Mouse (Mus musculus) heart, embryonic 12.5 days (tissue): Measurements from ENCODE around the gene Foxl2. TPM values are rescaled to one million over a fixed set of nuclear protein-coding genes. Genes with fewer than 3 reads are reported as not detected.

Experiments used
- ATAC-seq: fragments of 200-750 bp; cut with Nextera tagmentation; 2 replicates; pipeline ENCODE4 v1.8.0; 2017; ENCODE audit warnings: moderate TSS enrichment, moderate library complexity; ENCODE audit not compliant: insufficient number of reproducible peaks, low FRiP score
- H3K27ac ChIP-seq: fragments of 300-500 bp; sonication (generic); 2 replicates; pipeline ENCODE4 v1.5.1; 2016; ENCODE audit warnings: mild to moderate bottlenecking, moderate library complexity; ENCODE audit not compliant: poor library complexity, severe bottlenecking
- H3K27me3 ChIP-seq: fragments of 300-500 bp; sonication (generic); replicated peaks from 2 replicates; pipeline ENCODE4 v1.6.1; 2016; ENCODE audit warnings: mild to moderate bottlenecking, moderate library complexity
- H3K36me3 ChIP-seq: fragments of 300-500 bp; sonication (generic); 2 replicates; pipeline ENCODE4 v1.6.1; 2016; ENCODE audit warnings: mild to moderate bottlenecking, moderate library complexity
- H3K4me1 ChIP-seq: fragments of 300-500 bp; sonication (generic); replicated peaks from 2 replicates; pipeline ENCODE4 v1.6.1; 2016; ENCODE audit warnings: mild to moderate bottlenecking
- H3K4me2 ChIP-seq: fragments of 300-500 bp; sonication (generic); 2 replicates; pipeline ENCODE4 v1.6.1; 2016; ENCODE audit warnings: mild to moderate bottlenecking, moderate library complexity
- H3K4me3 ChIP-seq: fragments of 300-500 bp; sonication (generic); 2 replicates; pipeline ENCODE4 v1.5.1; 2016; ENCODE audit warnings: mild to moderate bottlenecking
- H3K9ac ChIP-seq: fragments of 300-500 bp; sonication (generic); 2 replicates; pipeline ENCODE4 v1.6.1; 2016; ENCODE audit warnings: mild to moderate bottlenecking, moderate library complexity
- H3K9me3 ChIP-seq: fragments of 300-500 bp; sonication (generic); replicated peaks from 2 replicates; pipeline ENCODE4 v1.6.1; 2016; ENCODE audit warnings: mild to moderate bottlenecking, moderate library complexity
- WGBS: fragments of 180-500 bp; shearing (Covaris S2); methylation state at CpG from one replicate; pipeline ENCODE4 v1.1.7; 2016; 5-methylcytosine and 5-hydroxymethylcytosine counted together
- polyA plus RNA-seq: library from polyadenylated mRNA; unstranded; fragments of >200 nt; fragmentation: Nextera tagmentation; extraction: Ambion mirVana; gene quantifications from 2 replicates; pipeline ENCODE4 v1.2.1, GENCODE M21; 2016

Foxl2 gene
- polyA plus RNA-seq, 1 experiment from 2014 or later: not detected

DNA sequence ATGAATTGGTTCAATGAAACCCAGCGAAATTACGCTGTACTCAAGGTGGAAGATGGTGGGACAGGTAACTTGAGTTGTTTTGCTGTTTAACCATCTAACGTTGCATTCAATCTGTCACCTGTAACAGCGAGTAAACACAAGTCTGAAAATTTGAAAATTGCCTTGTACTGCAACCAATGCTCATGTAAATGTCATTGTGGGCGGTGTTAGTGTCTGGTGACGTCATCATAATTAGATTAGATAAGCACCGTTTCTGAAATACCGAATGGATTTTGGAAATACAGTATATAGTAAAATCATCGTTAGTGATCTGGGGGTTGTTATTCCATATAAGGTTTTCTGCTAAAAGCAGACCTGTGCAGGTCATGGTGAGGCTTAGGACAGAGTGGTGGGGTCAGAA, 32.0 kb downstream of the Foxl2 start:
- Histone ChIP-seq H3K27ac (no peak overlapping the region), H3K36me3 (no peaks in the 10 kb centered on the region), H3K27me3 (peaks cover 14% of the 10 kb centered on the region), H3K9me3 (no peaks in the 10 kb centered on the region), H3K4me2 (peak overlapping the region; percentile 88), H3K4me1 (peaks cover 8% of the 10 kb centered on the region; the same call in 1 of the 2 replicates), H3K9ac (peak overlapping the region; percentile 86; the same call in 1 of the 2 replicates), H3K4me3 (peak overlapping the region; percentile 84)
- 43% methylated on average over 9 of the region's 9 CpGs for WGBS
- ATAC-seq: no peak

DNA sequence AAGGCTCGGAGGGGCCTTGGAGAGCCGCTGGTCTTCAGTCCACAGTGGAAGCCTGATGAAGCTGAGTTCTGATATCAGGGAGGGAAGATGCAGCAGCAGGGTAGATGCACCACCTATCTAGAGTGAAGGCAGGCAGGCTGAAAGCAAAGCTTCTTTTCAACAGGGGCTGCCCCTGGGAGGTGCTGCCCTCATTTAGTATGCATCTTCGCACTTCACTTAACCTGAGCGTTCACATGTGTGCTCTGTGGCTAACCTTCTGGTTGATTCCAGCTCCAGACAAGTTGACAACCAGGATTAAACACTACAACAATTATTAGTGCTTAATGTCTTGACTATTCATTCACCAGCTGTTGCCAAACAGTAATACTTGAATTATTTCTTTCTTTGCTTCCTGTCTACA, 39.0 kb downstream of the Foxl2 start:
- H3K4me2 ChIP-seq: no peak overlapping the region
- 92% methylated on average over 4 of the region's 4 CpGs for WGBS
- no peak overlapping the region for H3K4me3 ChIP-seq
- H3K27me3 ChIP-seq: no peaks in the 10 kb centered on the region
- no peaks in the 10 kb centered on the region for H3K4me1 ChIP-seq
- H3K27ac ChIP-seq: no peak overlapping the region
- H3K9me3 ChIP-seq: no peaks in the 10 kb centered on the region
- H3K9ac ChIP-seq: no peak overlapping the region
- no peak for ATAC-seq
- H3K36me3 ChIP-seq: peaks cover 24% of the 10 kb centered on the region

DNA sequence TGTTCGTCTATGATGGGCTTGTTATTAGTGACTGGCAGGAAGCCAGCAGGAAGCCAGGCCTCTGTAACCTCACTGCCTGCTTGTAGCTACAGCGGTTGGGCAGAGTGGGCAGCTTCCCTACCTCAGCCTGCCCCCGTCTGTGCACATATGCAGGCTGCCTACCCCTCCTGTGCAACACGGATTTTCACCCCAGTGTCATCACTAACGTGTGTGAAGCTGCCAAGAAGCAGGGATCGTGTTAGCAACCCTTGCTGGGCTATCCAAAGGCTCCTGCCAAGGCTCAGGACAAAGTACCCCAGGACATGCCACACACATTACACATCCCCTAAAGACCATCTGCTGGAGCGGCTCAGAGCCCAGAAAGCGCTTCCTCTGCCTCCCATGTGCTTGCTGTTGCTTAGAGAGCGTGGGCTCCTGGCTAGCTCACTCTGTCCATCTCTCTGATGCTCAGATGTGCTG, 44.8 kb downstream of the Foxl2 start:
- 69% methylated on average over 9 of the region's 9 CpGs for WGBS
- Histone ChIP-seq H3K4me3 (no peak overlapping the region), H3K4me2 (no peak overlapping the region), H3K4me1 (peaks cover 5% of the 10 kb centered on the region; the same call in 1 of the 2 replicates), H3K9ac (no peak overlapping the region), H3K9me3 (no peaks in the 10 kb centered on the region), H3K27me3 (no peaks in the 10 kb centered on the region), H3K36me3 (peaks cover 35% of the 10 kb centered on the region), H3K27ac (no peak overlapping the region)
- ATAC-seq: no peak

DNA sequence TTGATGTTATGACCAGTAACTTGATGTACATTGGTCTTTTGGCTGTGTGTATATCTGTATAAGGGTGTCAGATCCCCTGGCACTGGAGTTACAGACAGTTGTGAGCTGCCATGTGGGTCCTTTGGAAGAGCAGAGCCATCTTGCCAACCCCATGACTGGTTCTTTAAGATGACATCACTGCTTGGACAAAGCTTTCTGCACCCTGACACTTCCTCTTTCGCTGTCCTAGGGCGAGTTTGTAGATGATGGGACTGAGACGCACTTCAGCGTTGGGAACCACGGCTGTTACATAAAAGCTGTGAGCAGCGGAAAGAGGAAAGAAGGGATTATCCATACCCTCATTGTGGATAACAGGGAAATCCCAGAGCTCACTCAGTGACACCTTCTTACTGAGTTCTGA, 46.2 kb downstream of the Foxl2 start:
- peaks cover 36% of the 10 kb centered on the region for H3K36me3 ChIP-seq
- no peaks in the 10 kb centered on the region for H3K27me3 ChIP-seq
- H3K27ac ChIP-seq: no peak overlapping the region
- WGBS: 90% methylated on average over 6 of the region's 6 CpGs
- H3K4me2 ChIP-seq: no peak overlapping the region
- no peak overlapping the region for H3K4me3 ChIP-seq
- H3K4me1 ChIP-seq: peaks cover 5% of the 10 kb centered on the region; the same call in 1 of the 2 replicates
- H3K9me3 ChIP-seq: no peaks in the 10 kb centered on the region
- no peak overlapping the region for H3K9ac ChIP-seq
- no peak for ATAC-seq

Other genes starting within 250 kb of the Foxl2 start
- not detected in 2 replicates for gene Prr23a1, start 112.8 kb upstream of the Foxl2 start, polyA plus RNA-seq
- not detected in 2 replicates for gene Prr23a2, start 98.8 kb upstream of the Foxl2 start, polyA plus RNA-seq
- 0.15 TPM in 1 of 2 replicates, not detected in the other for gene Prr23a3, start 90.5 kb upstream of the Foxl2 start, polyA plus RNA-seq
- gene 7420426K07Rik, start 52.2 kb upstream of the Foxl2 start, polyA plus RNA-seq: not detected in 2 replicates
- 34.6 and 35.7 TPM in 2 replicates for gene Faim, start 31.1 kb downstream of the Foxl2 start, polyA plus RNA-seq
- gene Gm1123, start 80.4 kb downstream of the Foxl2 start, polyA plus RNA-seq: 0.14 TPM in 1 of 2 replicates, not detected in the other
- gene Pik3cb, start 185.3 kb downstream of the Foxl2 start, polyA plus RNA-seq: 2.5 and 3.3 TPM in 2 replicates